Mouse (Mus musculus) neural tube, embryonic 12.5 days (tissue): ENCODE measurements around the gene Ubap1. TPM values are rescaled to one million over a fixed set of nuclear protein-coding genes. Genes with fewer than 3 reads are reported as not detected.

Experiments
- ATAC-seq: fragments of 200-750 bp; cut with Nextera tagmentation; 2 replicates; pipeline ENCODE4 v1.8.0; 2017; ENCODE audit warnings: low read depth, mild to moderate bottlenecking, moderate TSS enrichment, moderate library complexity; ENCODE audit not compliant: low FRiP score
- H3K27ac ChIP-seq: fragments of 300-500 bp; sonication (generic); 2 replicates; pipeline ENCODE4 v1.5.1; 2016
- H3K27me3 ChIP-seq: fragments of 300-500 bp; sonication (generic); replicated peaks from 2 replicates; pipeline ENCODE4 v1.6.1; 2016; ENCODE audit warnings: mild to moderate bottlenecking
- H3K36me3 ChIP-seq: fragments of 300-500 bp; sonication (generic); 2 replicates; pipeline ENCODE4 v1.6.1; 2016; ENCODE audit warnings: mild to moderate bottlenecking
- H3K4me1 ChIP-seq: fragments of 300-500 bp; sonication (generic); 2 replicates; pipeline ENCODE4 v1.6.1; 2016
- H3K4me2 ChIP-seq: fragments of 300-500 bp; sonication (generic); replicated peaks from 2 replicates; pipeline ENCODE4 v1.6.1; 2016; ENCODE audit warnings: mild to moderate bottlenecking
- H3K4me3 ChIP-seq: fragments of 300-500 bp; sonication (generic); 2 replicates; pipeline ENCODE4 v1.5.1; 2016
- H3K9ac ChIP-seq: fragments of 300-500 bp; sonication (generic); 2 replicates; pipeline ENCODE4 v1.6.1; 2016; ENCODE audit warnings: mild to moderate bottlenecking
- H3K9me3 ChIP-seq: fragments of 300-500 bp; sonication (generic); 2 replicates; pipeline ENCODE4 v1.6.1; 2016; ENCODE audit warnings: mild to moderate bottlenecking
- WGBS: fragments of 180-500 bp; shearing (Covaris S2); methylation state at CpG from one replicate; pipeline ENCODE4 v1.1.7; 2016; 5-methylcytosine and 5-hydroxymethylcytosine counted together
- polyA plus RNA-seq: library from polyadenylated mRNA; unstranded; fragments of >200 nt; fragmentation: Nextera tagmentation; extraction: Ambion mirVana; gene quantifications from 2 replicates; pipeline ENCODE4 v1.2.1, GENCODE M21; 2016

Gene Ubap1
- polyA plus RNA-seq, 1 experiment from 2014 or later: 84.6 TPM

- ATAC-seq: no peak
- Histone ChIP-seq H3K27ac (no peak overlapping the region), H3K4me3 (no peak overlapping the region), H3K4me2 (no peak overlapping the region), H3K36me3 (peaks cover 68% of the 10 kb centered on the region), H3K4me1 (no peaks in the 10 kb centered on the region), H3K9me3 (no peaks in the 10 kb centered on the region), H3K27me3 (no peaks in the 10 kb centered on the region), H3K9ac (no peak overlapping the region)
- WGBS: 71% methylated on average over 9 of the region's 9 CpGs
Observed at GRCm38 (mm10) chr4:41394651-41395050, 45.9 kb downstream of the Ubap1 start.

GRCm38 (mm10) chr4:41398353-41398752 is 49.6 kb downstream of the Ubap1 start:
- Histone ChIP-seq H3K27me3 (no peaks in the 10 kb centered on the region), H3K9ac (no peak overlapping the region), H3K4me2 (no peak overlapping the region), H3K4me3 (no peak overlapping the region), H3K9me3 (no peaks in the 10 kb centered on the region), H3K36me3 (peaks cover 52% of the 10 kb centered on the region), H3K4me1 (no peaks in the 10 kb centered on the region), H3K27ac (no peak overlapping the region)
- WGBS: 89% methylated on average over 6 of the region's 6 CpGs
- no peak for ATAC-seq

GRCm38 (mm10) chr4:41399904-41400303 is 51.1 kb downstream of the Ubap1 start:
- Histone ChIP-seq H3K9ac (no peak overlapping the region), H3K4me3 (no peak overlapping the region), H3K9me3 (no peaks in the 10 kb centered on the region), H3K27me3 (no peaks in the 10 kb centered on the region), H3K27ac (no peak overlapping the region), H3K36me3 (peaks cover 37% of the 10 kb centered on the region), H3K4me1 (no peaks in the 10 kb centered on the region), H3K4me2 (no peak overlapping the region)
- 93% methylated on average over 5 of the region's 5 CpGs for WGBS
- no peak for ATAC-seq

GRCm38 (mm10) chr4:41401167-41401566 is 52.4 kb downstream of the Ubap1 start:
- no peak overlapping the region for H3K4me2 ChIP-seq
- peaks cover 26% of the 10 kb centered on the region for H3K36me3 ChIP-seq
- H3K4me1 ChIP-seq: no peaks in the 10 kb centered on the region
- no peaks in the 10 kb centered on the region for H3K27me3 ChIP-seq
- ATAC-seq: no peak
- H3K9ac ChIP-seq: no peak overlapping the region
- H3K9me3 ChIP-seq: no peaks in the 10 kb centered on the region
- H3K4me3 ChIP-seq: no peak overlapping the region
- H3K27ac ChIP-seq: no peak overlapping the region

- no peak overlapping the region for H3K27ac ChIP-seq
- no peak for ATAC-seq
- H3K27me3 ChIP-seq: no peaks in the 10 kb centered on the region
- no peak overlapping the region for H3K4me3 ChIP-seq
- no peaks in the 10 kb centered on the region for H3K9me3 ChIP-seq
- peaks cover 28% of the 10 kb centered on the region for H3K36me3 ChIP-seq
- WGBS: 93% methylated on average over 5 of the region's 5 CpGs
- H3K9ac ChIP-seq: no peak overlapping the region
- H3K4me1 ChIP-seq: no peaks in the 10 kb centered on the region
- no peak overlapping the region for H3K4me2 ChIP-seq
Observed at GRCm38 (mm10) chr4:41401573-41401972, 52.8 kb downstream of the Ubap1 start.

- Histone ChIP-seq H3K4me1 (no peaks in the 10 kb centered on the region), H3K9ac (no peak overlapping the region), H3K36me3 (peaks cover 11% of the 10 kb centered on the region; the same call in 1 of the 2 replicates), H3K9me3 (no peaks in the 10 kb centered on the region), H3K4me2 (no peak overlapping the region), H3K27ac (no peak overlapping the region), H3K4me3 (no peak overlapping the region), H3K27me3 (no peaks in the 10 kb centered on the region)
- WGBS: 93% methylated on average over 9 of the region's 9 CpGs
- no peak for ATAC-seq
Observed at GRCm38 (mm10) chr4:41406597-41406996, 57.8 kb downstream of the Ubap1 start.

GRCm38 (mm10) chr4:41407353-41407752 is 58.6 kb downstream of the Ubap1 start:
- 92% methylated on average over 2 of the region's 2 CpGs for whole genome bisulfite sequencing
- 0 out of 2 replicates have a peak, but pooled peaks cover 11% of the 10 kb centered on the region for H3K36me3 ChIP-seq
- H3K4me3 ChIP-seq: no peak overlapping the region

GRCm38 (mm10) chr4:41409341-41409740 is 60.5 kb downstream of the Ubap1 start:
- Histone ChIP-seq H3K4me2 (no peak overlapping the region), H3K9me3 (no peaks in the 10 kb centered on the region), H3K27ac (no peak overlapping the region), H3K4me1 (no peaks in the 10 kb centered on the region), H3K9ac (no peak overlapping the region), H3K36me3 (0 out of 2 replicates have a peak, but pooled peaks cover 11% of the 10 kb centered on the region), H3K4me3 (no peak overlapping the region), H3K27me3 (no peaks in the 10 kb centered on the region)
- ATAC-seq: no peak
- 90% methylated on average over 1 of the region's 1 CpGs for WGBS

More at GRCm38 (mm10) chr4:41407353-41407752, 58.6 kb downstream of the Ubap1 start:
- H3K9ac ChIP-seq: no peak overlapping the region
- H3K27me3 ChIP-seq: no peaks in the 10 kb centered on the region
- no peak overlapping the region for H3K27ac ChIP-seq
- no peak for ATAC-seq
- H3K9me3 ChIP-seq: no peaks in the 10 kb centered on the region
- H3K4me2 ChIP-seq: no peak overlapping the region
- H3K4me1 ChIP-seq: no peaks in the 10 kb centered on the region

- ATAC-seq: no peak
- Histone ChIP-seq H3K9me3 (no peaks in the 10 kb centered on the region), H3K27me3 (no peaks in the 10 kb centered on the region), H3K9ac (no peak overlapping the region), H3K36me3 (no peaks in the 10 kb centered on the region), H3K27ac (no peak overlapping the region), H3K4me1 (no peaks in the 10 kb centered on the region), H3K4me2 (no peak overlapping the region), H3K4me3 (no peak overlapping the region)
Observed at GRCm38 (mm10) chr4:41416966-41417365, 68.2 kb downstream of the Ubap1 start.

GRCm38 (mm10) chr4:41438931-41439330 is 90.1 kb downstream of the Ubap1 start:
- no peaks in the 10 kb centered on the region for H3K9me3 ChIP-seq

More at GRCm38 (mm10) chr4:41438931-41439330, 90.1 kb downstream of the Ubap1 start:
- ATAC-seq: no peak
- H3K4me1 ChIP-seq: no peaks in the 10 kb centered on the region
- no peak overlapping the region for H3K9ac ChIP-seq
- no peaks in the 10 kb centered on the region for H3K27me3 ChIP-seq
- no peak overlapping the region for H3K4me3 ChIP-seq
- H3K27ac ChIP-seq: no peak overlapping the region
- H3K36me3 ChIP-seq: no peaks in the 10 kb centered on the region
- whole genome bisulfite sequencing: 90% methylated on average over 5 of the region's 5 CpGs
- H3K4me2 ChIP-seq: no peak overlapping the region

Other genes with a start within 250 kb of the Ubap1 start
- gene Nol6, start 224.5 kb upstream of the Ubap1 start, polyA plus RNA-seq: 26.5 and 27.1 TPM in 2 replicates
- gene Ube2r2, start 213.3 kb upstream of the Ubap1 start, polyA plus RNA-seq: 92.7 and 108 TPM in 2 replicates
- 68.4 and 78.4 TPM in 2 replicates for gene Ubap2, start 73.9 kb upstream of the Ubap1 start, polyA plus RNA-seq
- 75.6 and 76.3 TPM in 2 replicates for gene Dcaf12, start 34.1 kb upstream of the Ubap1 start, polyA plus RNA-seq
- gene Kif24, start 115.9 kb downstream of the Ubap1 start, polyA plus RNA-seq: 10.0 TPM in 2 replicates
- 54.3 and 57.6 TPM in 2 replicates for gene Nudt2, start 116.2 kb downstream of the Ubap1 start, polyA plus RNA-seq
- 6.4 and 8.9 TPM in 2 replicates for gene AI464131, start 154.1 kb downstream of the Ubap1 start, polyA plus RNA-seq
- gene 1110017D15Rik, start 168.3 kb downstream of the Ubap1 start, polyA plus RNA-seq: 3.7 and 5.1 TPM in 2 replicates
- gene Fam219a, start 220.5 kb downstream of the Ubap1 start, polyA plus RNA-seq: 17.4 and 18.3 TPM in 2 replicates
- gene Dnaic1, start 220.8 kb downstream of the Ubap1 start, polyA plus RNA-seq: 1.8 and 1.9 TPM in 2 replicates